Mouse (Mus musculus): Measurements from ENCODE around the gene Fbxo40.

Gene Fbxo40

GRCm38 (mm10) chr16:36946459-36947159, 43.7 kb downstream of the Fbxo40 start:
- no peak for DNase-seq (ENCODE audit: low spot score)

- no peak for DNase-seq (ENCODE audit: low spot score)
Measured at GRCm38 (mm10) chr16:36944895-36945424, 45.3 kb downstream of the Fbxo40 start.

GRCm38 (mm10) chr16:36943591-36943990, 46.7 kb downstream of the Fbxo40 start:
- no peak for DNase-seq (ENCODE audit: low spot score)

GRCm38 (mm10) chr16:36941895-36942294, 48.4 kb downstream of the Fbxo40 start:
- DNase-seq (ENCODE audit: low spot score), result no peak

DNA sequence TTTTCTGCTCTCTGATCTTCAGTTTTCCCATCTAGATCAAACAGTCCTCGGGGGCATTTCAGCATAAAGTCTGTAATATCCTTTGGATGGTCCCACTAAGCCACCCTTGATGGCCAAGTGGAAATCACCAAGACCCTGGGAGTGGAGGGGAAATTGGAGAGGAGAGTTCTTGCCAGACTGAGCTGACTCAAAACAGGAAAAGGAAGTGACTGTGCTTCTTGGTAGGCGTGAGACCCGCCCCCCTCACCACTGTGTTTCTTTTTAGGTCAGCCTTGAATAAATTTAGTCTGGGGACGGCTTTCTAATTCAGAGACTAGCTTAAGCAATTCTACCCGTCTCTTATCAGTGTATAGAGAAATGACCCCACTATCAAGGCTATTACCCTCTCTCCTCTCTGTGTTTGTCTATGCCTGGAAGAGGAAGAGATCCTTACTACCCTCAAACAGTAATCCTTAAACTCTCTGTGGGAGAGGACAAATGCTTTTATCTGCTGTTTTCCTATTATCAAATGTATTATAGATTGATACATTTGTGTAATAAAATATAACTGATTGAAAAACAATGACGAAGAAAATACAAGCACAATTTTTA, 49.0 kb downstream of the Fbxo40 start:
- DNase-seq (ENCODE audit: low spot score), result no peak

DNA sequence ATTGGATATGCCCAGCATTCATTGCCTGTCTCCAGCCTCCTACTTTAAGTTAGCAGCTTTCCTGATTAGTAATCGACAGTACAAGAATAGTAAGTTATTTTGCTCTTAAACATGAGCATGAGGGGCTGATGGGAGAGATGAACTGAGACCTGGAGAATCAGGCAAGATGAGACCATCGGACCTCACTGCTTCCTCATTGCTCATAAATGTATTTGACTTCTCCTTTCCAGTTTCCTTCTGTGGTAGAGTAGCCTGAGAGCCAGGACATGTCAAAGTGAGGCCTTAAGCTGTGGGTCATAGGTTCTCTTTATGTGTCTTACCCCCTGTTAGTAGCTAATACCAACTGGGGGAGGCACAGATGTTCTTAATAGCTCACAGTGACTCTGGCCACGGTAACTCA, 54.5 kb downstream of the Fbxo40 start:
- DNase-seq (ENCODE audit: low spot score), result no peak

- no peak for DNase-seq (ENCODE audit: low spot score)
Measured at GRCm38 (mm10) chr16:36934841-36935620, 55.2 kb downstream of the Fbxo40 start, which contains the start of gene Hcls1. Hcls1 (plus strand) TSS chr16:36934983.

GRCm38 (mm10) chr16:36934131-36934840, 56.0 kb downstream of the Fbxo40 start:
- DNase-seq (ENCODE audit: low spot score), result no peak

DNA sequence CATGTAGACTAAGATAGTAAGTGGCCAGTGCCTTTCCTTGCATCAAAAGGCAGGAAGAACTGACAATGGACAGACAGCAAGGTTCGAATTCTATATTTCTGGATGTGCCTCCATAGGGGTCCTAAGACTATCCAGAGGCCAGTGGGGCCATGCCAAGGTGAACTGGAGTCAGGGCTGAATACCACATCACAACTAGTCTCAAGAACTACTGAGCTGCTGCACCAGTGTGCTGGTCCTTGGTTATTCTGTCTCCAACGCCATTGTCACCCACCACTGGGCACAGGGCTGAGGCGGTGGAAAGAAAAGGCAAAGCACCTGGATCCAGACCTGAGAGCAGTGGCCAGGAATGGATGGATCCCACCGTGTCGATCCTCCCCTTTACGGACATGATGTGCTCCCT, 57.7 kb downstream of the Fbxo40 start:
- no peak for DNase-seq (ENCODE audit: low spot score)

- no peak for DNase-seq (ENCODE audit: low spot score)
Measured at GRCm38 (mm10) chr16:36931976-36932375, 58.3 kb downstream of the Fbxo40 start.

- DNase-seq (ENCODE audit: low spot score), result no peak
Measured at GRCm38 (mm10) chr16:36931381-36931780, 58.9 kb downstream of the Fbxo40 start.

- DNase-seq (ENCODE audit: low spot score), result no peak
Measured at GRCm38 (mm10) chr16:36930231-36931136, 59.8 kb downstream of the Fbxo40 start.

- no peak for DNase-seq (ENCODE audit: low spot score)
Measured at GRCm38 (mm10) chr16:36929216-36929615, 61.1 kb downstream of the Fbxo40 start.

DNA sequence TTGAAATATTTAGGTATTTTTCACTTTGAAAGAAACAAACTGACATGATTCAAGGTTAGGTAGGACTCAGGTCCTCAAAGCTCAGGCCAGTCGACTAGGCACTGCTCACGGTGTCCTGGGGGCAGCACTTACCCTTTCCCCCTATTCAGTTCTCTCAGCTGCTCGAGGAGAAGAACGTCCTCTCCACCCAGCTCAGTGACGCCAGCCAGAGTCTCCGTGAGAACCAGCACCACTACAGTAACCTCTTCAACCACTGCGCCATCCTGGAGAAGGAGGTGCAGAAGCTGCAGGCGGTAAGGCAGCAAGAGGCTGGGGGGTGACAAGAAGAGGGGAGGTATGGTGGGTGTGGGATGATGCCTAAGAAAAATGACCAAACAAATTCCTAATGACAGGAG, 62.2 kb downstream of the Fbxo40 start:
- DNase-seq (ENCODE audit: low spot score), result no peak

- no peak for DNase-seq (ENCODE audit: low spot score)
Measured at GRCm38 (mm10) chr16:36927495-36928105, 62.7 kb downstream of the Fbxo40 start.

- no peak for DNase-seq (ENCODE audit: low spot score)
Measured at GRCm38 (mm10) chr16:36926514-36927447, 63.5 kb downstream of the Fbxo40 start.

GRCm38 (mm10) chr16:36925797-36926196, 64.5 kb downstream of the Fbxo40 start:
- DNase-seq (ENCODE audit: low spot score), result no peak

GRCm38 (mm10) chr16:36925351-36925750, 64.9 kb downstream of the Fbxo40 start:
- no peak for DNase-seq (ENCODE audit: low spot score)

- no peak for DNase-seq (ENCODE audit: low spot score)
Measured at GRCm38 (mm10) chr16:36924312-36924711, 66.0 kb downstream of the Fbxo40 start.

All from left cerebral cortex, adult 11 months (tissue).